ENCODE assay signal across 19 mouse cellular contexts in the genomic region with DNA sequence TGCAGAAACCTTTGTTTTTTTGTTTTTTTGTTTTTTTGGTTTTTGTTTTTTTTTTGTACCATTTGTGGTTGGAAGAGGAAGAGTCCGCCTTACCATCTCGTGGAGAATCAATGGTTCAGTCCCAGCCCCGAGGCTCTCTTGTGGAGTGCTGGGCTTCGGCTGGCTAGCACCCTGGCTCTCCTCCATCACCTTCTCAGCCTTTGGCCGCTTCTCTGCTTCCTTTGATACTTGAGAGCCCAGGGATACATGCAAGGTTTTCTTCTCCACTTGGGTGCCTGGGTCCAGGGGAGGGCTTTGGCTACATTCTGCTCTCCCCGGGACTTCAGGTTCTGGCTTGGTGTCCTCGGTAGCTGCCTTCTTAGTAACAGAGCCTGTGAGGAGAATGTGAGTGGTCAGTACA. TPM values are rescaled to one million over a fixed set of nuclear protein-coding genes. Genes with fewer than 3 reads are reported as not detected.
DNase-seq lines count a peak whose midpoint lies in the region; ATAC-seq and TF ChIP-seq lines count a peak whose summit lies in the region.
"Had no signal": no experiment of that assay in that cellular context is flagged by ENCODE, and none has a peak within 500 bp of the region (broad histone marks: within the 10 kb centered on the region; RNA-seq: fewer than 3 reads in every experiment).

No protein-coding gene starts in this region.

- H3K4me1 ChIP-seq in midbrain, embryonic 11.5 days (ENCODE audit: control insufficient read depth, insufficient read depth, low read length), result no peaks in the 10 kb centered on the region
- no peaks in the 10 kb centered on the region for H3K4me1 ChIP-seq in midbrain, embryonic 15.5 days
- H3K4me1 ChIP-seq: embryonic facial prominence, embryonic 12.5 days; forebrain, embryonic 13.5 days; forebrain, embryonic 15.5 days had no signal

- H3K27me3 ChIP-seq in midbrain, embryonic 11.5 days (ENCODE audit: control insufficient read depth, insufficient read depth, low read length), result no peaks in the 10 kb centered on the region
- no peaks in the 10 kb centered on the region for H3K27me3 ChIP-seq in midbrain, embryonic 15.5 days (replicated peaks)
- H3K27me3 ChIP-seq: embryonic facial prominence, embryonic 12.5 days; forebrain, embryonic 13.5 days; forebrain, embryonic 15.5 days had no signal

- no peaks in the 10 kb centered on the region for H3K9me3 ChIP-seq in midbrain, embryonic 11.5 days (ENCODE audit: control insufficient read depth, low read length)
- no peaks in the 10 kb centered on the region for H3K9me3 ChIP-seq in midbrain, embryonic 15.5 days
- H3K9me3 ChIP-seq: forebrain, embryonic 15.5 days had no signal

- TF ChIP-seq CTCF in gastrocnemius, adult 2 months (IDR thresholded peaks at IDR 0.05), result no peak

- H3K4me2 ChIP-seq in midbrain, embryonic 11.5 days, result no peak overlapping the region
- H3K4me2 ChIP-seq in midbrain, embryonic 15.5 days, result no peak overlapping the region
- H3K4me2 ChIP-seq: embryonic facial prominence, embryonic 12.5 days; forebrain, embryonic 13.5 days; forebrain, embryonic 15.5 days had no signal

- H3K27ac ChIP-seq in gastrocnemius, adult 2 months, result no peak overlapping the region
- no peak overlapping the region for H3K27ac ChIP-seq in midbrain, embryonic 11.5 days (ENCODE audit: low read depth, low read length)
- no peak overlapping the region for H3K27ac ChIP-seq in midbrain, embryonic 15.5 days
- H3K27ac ChIP-seq: embryonic facial prominence, embryonic 10.5 days; embryonic facial prominence, embryonic 12.5 days; forebrain, embryonic 13.5 days; forebrain, embryonic 15.5 days had no signal

- DNase-seq in gastrocnemius, adult 2 months, result peak; percentile 51
- no peak for DNase-seq in gastrocnemius, postnatal 36 days
- peak; percentile 35 for DNase-seq in gastrocnemius, postnatal 25 days
- DNase-seq in gastrocnemius, postnatal 14 days, result no peak
- peak; percentile 62 for DNase-seq in midbrain, embryonic 11.5 days (ENCODE audit: low spot score, missing footprints)
- DNase-seq in cerebellum, adult 18-20 months, result no peak
- DNase-seq: adrenal gland, adult 2 months; adrenal gland, postnatal 10 days; adrenal gland, postnatal 25 days; cerebellum, adult 11 months; cerebellum, adult 2 months; cerebellum, adult 9-10 months; cerebellum, postnatal 10 days; cerebellum, postnatal 25 days had no signal

- WGBS in midbrain, embryonic 11.5 days, result 92% methylated on average over 7 of the region's 7 CpGs
- 84% methylated on average over 7 of the region's 7 CpGs for WGBS in midbrain, embryonic 15.5 days

- ATAC-seq in midbrain, embryonic 11.5 days (ENCODE audit: low FRiP score), result no peak
- no peak for ATAC-seq in midbrain, embryonic 15.5 days (replicated peaks)
- ATAC-seq: forebrain, embryonic 13.5 days; forebrain, embryonic 15.5 days had no signal

- intact Hi-C loops in gastrocnemius, adult 2 months (cut with DNase I), result no loop called here
- intact Hi-C loops in gastrocnemius, postnatal 36 days (cut with DNase I), result no loop called here
- intact Hi-C loops in gastrocnemius, postnatal 14 days (cut with DNase I; ENCODE audit: low total_unique reads), result no loop called here

- no peak overlapping the region for H3K4me3 ChIP-seq in gastrocnemius, adult 2 months
- H3K4me3 ChIP-seq in midbrain, embryonic 11.5 days (ENCODE audit: low read depth, low read length), result no peak overlapping the region
- H3K4me3 ChIP-seq in midbrain, embryonic 15.5 days, result no peak overlapping the region
- H3K4me3 ChIP-seq: embryonic facial prominence, embryonic 10.5 days; embryonic facial prominence, embryonic 12.5 days; forebrain, embryonic 13.5 days; forebrain, embryonic 15.5 days had no signal

- H3K36me3 ChIP-seq in midbrain, embryonic 11.5 days (ENCODE audit: control insufficient read depth, insufficient read depth, low read length), result no peaks in the 10 kb centered on the region
- no peaks in the 10 kb centered on the region for H3K36me3 ChIP-seq in midbrain, embryonic 15.5 days (replicated peaks)
- H3K36me3 ChIP-seq: forebrain, embryonic 15.5 days had no signal

- no peak overlapping the region for H3K9ac ChIP-seq in midbrain, embryonic 11.5 days (ENCODE audit: low read length)
- no peak overlapping the region for H3K9ac ChIP-seq in midbrain, embryonic 15.5 days
- H3K9ac ChIP-seq: embryonic facial prominence, embryonic 12.5 days; forebrain, embryonic 13.5 days; forebrain, embryonic 15.5 days had no signal

RNA-seq across cellular contexts. Expression of gene Tmem39a, which starts 48.0 kb away (rescaled TPM):
- total RNA-seq in gastrocnemius, adult 2 months (2021), result 10 to 100 TPM; 17.4 to 20.7 TPM
- 10 to 100 TPM; 15.2 to 15.8 TPM for total RNA-seq in gastrocnemius, postnatal 36 days (2021)
- 10 to 100 TPM; 17.1 to 18.8 TPM for total RNA-seq in gastrocnemius, postnatal 25 days (2021)
- total RNA-seq in gastrocnemius, postnatal 14 days (2021), result 10 to 100 TPM; 17.3 to 19.1 TPM
- polyA plus RNA-seq in midbrain, embryonic 11.5 days (2014; fragmentation: Nextera tagmentation; extraction: Ambion mirVana), result 79.4 and 80.5 TPM in 2 replicates
- polyA plus RNA-seq in midbrain, embryonic 15.5 days (2015; fragmentation: Nextera tagmentation; extraction: Ambion mirVana), result 35.4 and 40.8 TPM in 2 replicates

RNA-seq across cellular contexts. Expression of gene Poglut1, which starts 56.5 kb away (rescaled TPM):
- 1 to 10 TPM; 8.5 TPM for total RNA-seq in gastrocnemius, adult 2 months (2021)
- 1 to 10 TPM; 7.9 to 8.0 TPM for total RNA-seq in gastrocnemius, postnatal 36 days (2021)
- 1 to 10 TPM; 6.2 to 8.1 TPM for total RNA-seq in gastrocnemius, postnatal 25 days (2021)
- total RNA-seq in gastrocnemius, postnatal 14 days (2021), result 1 to 10 TPM; 8.3 to 9.0 TPM
- polyA plus RNA-seq in midbrain, embryonic 11.5 days (2014; fragmentation: Nextera tagmentation; extraction: Ambion mirVana), result 68.4 and 75.9 TPM in 2 replicates
- 52.6 and 56.4 TPM in 2 replicates for polyA plus RNA-seq in midbrain, embryonic 15.5 days (2015; fragmentation: Nextera tagmentation; extraction: Ambion mirVana)

Comparison
In these comparisons a context has a peak if more than half of its experiments do, and no peak if none do; other contexts are left out.
1. DNase-seq: peak in gastrocnemius, adult 2 months (single experiment), gastrocnemius, postnatal 25 days (single experiment) and midbrain, embryonic 11.5 days (single experiment); none in gastrocnemius, postnatal 36 days (0 of 2), gastrocnemius, postnatal 14 days (single experiment) and cerebellum, adult 18-20 months (0 of 2).